ENCODE assay signal across 9 mouse cellular contexts in the genomic region with DNA sequence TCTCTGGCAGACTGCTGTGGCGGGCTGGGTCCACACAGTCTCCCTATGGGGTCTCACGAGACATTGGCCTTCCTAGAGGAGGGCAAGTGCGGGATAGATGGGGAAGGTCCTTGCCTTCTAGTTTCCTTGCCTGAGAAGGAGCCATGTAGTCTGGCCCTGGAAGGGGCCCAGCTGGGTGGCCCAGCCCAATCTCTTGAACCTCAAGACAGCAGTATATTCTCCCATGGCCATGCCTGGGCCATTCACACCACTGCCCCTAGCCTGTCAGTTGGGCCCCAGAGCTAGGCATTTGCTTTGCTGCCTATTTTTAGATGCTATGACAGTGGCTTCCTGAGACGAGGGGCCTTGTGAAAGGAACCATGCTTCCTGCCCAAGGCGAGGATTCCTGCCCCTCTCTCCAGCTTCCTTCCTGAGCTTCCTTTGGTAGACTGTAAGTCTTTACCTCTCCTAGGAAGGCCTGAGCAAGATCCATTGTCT. TPM values are rescaled to one million over a fixed set of nuclear protein-coding genes. Genes with fewer than 3 reads are reported as not detected.
A peak's percentile ranks its signal among the peaks of the same experiment; 100 is the strongest.
DNase-seq lines count a peak whose midpoint lies in the region; ATAC-seq lines count a peak whose summit lies in the region.
"Had no signal": no experiment of that assay in that cellular context is flagged by ENCODE, and none has a peak within 500 bp of the region (broad histone marks: within the 10 kb centered on the region; RNA-seq: fewer than 3 reads in every experiment).

No protein-coding gene starts in this region.

- DNase-seq in embryonic facial prominence, embryonic 10.5 days (ENCODE audit: low spot score), result no peak
- no peak for DNase-seq in liver, embryonic 13.5 days
- no peak for DNase-seq in yolk sac, embryonic 10.5 days (ENCODE audit: low spot score)
- no peak for DNase-seq in spleen, postnatal 36 days (ENCODE audit: low spot score in 2 of 2)
- DNase-seq in retina, embryonic 14.5 days (ENCODE audit: low spot score), result no peak

- H3K9me3 ChIP-seq in embryonic facial prominence, embryonic 12.5 days, result no peaks in the 10 kb centered on the region
- no peaks in the 10 kb centered on the region for H3K9me3 ChIP-seq in embryonic facial prominence, embryonic 10.5 days
- H3K9me3 ChIP-seq in hindbrain, embryonic 15.5 days, result no peaks in the 10 kb centered on the region
- no peaks in the 10 kb centered on the region for H3K9me3 ChIP-seq in liver, embryonic 13.5 days (replicated peaks)

- no peak for ATAC-seq in embryonic facial prominence, embryonic 12.5 days (ENCODE audit: insufficient number of reproducible peaks, insufficient read depth, low FRiP score, low TSS enrichment)
- ATAC-seq in activated CD4-positive, CD25-positive, alpha-beta regulatory T cell, adult 4 months, result peak; percentile 37
- ATAC-seq in hindbrain, embryonic 15.5 days (ENCODE audit: low FRiP score, low read depth), result no peak
- peak; percentile 25 for ATAC-seq in liver, embryonic 13.5 days (ENCODE audit: low read depth)

- H3K27me3 ChIP-seq in embryonic facial prominence, embryonic 12.5 days, result no peaks in the 10 kb centered on the region
- no peaks in the 10 kb centered on the region for H3K27me3 ChIP-seq in embryonic facial prominence, embryonic 10.5 days (replicated peaks; ENCODE audit: low read depth, poor library complexity, severe bottlenecking)
- no peaks in the 10 kb centered on the region for H3K27me3 ChIP-seq in hindbrain, embryonic 15.5 days
- H3K27me3 ChIP-seq in liver, embryonic 13.5 days, result no peaks in the 10 kb centered on the region

- H3K9ac ChIP-seq in embryonic facial prominence, embryonic 12.5 days, result no peak overlapping the region
- no peak overlapping the region for H3K9ac ChIP-seq in hindbrain, embryonic 15.5 days
- H3K9ac ChIP-seq in liver, embryonic 13.5 days, result peak overlapping the region; percentile 37

- H3K4me3 ChIP-seq in embryonic facial prominence, embryonic 12.5 days, result no peak overlapping the region
- no peak overlapping the region for H3K4me3 ChIP-seq in embryonic facial prominence, embryonic 10.5 days
- H3K4me3 ChIP-seq in hindbrain, embryonic 15.5 days, result no peak overlapping the region
- H3K4me3 ChIP-seq in liver, embryonic 13.5 days (replicated peaks), result 0 out of 2 replicates have a peak overlapping the region, but pooled peaks have one; percentile 3
- H3K4me3 ChIP-seq: erythroblast, embryonic 14.5 days had no signal

- peaks cover 37% of the 10 kb centered on the region for H3K36me3 ChIP-seq in embryonic facial prominence, embryonic 12.5 days
- H3K36me3 ChIP-seq in embryonic facial prominence, embryonic 10.5 days (replicated peaks), result peaks cover 85% of the 10 kb centered on the region
- H3K36me3 ChIP-seq in hindbrain, embryonic 15.5 days, result peaks cover 14% of the 10 kb centered on the region; the same call in 1 of the 2 replicates
- peaks cover 23% of the 10 kb centered on the region for H3K36me3 ChIP-seq in liver, embryonic 13.5 days

- no peak overlapping the region for H3K4me2 ChIP-seq in embryonic facial prominence, embryonic 12.5 days (replicated peaks)
- no peak overlapping the region; the same call in 1 of the 2 replicates for H3K4me2 ChIP-seq in hindbrain, embryonic 15.5 days
- peak overlapping the region; percentile 51 for H3K4me2 ChIP-seq in liver, embryonic 13.5 days

- H3K27ac ChIP-seq in embryonic facial prominence, embryonic 12.5 days, result peak overlapping the region; percentile 46; the same call in 1 of the 2 replicates
- H3K27ac ChIP-seq in embryonic facial prominence, embryonic 10.5 days (replicated peaks), result no peak overlapping the region; the same call in 1 of the 2 replicates
- H3K27ac ChIP-seq in hindbrain, embryonic 15.5 days (replicated peaks), result peak overlapping the region; percentile 35; the same call in 1 of the 2 replicates
- H3K27ac ChIP-seq in liver, embryonic 13.5 days, result peak overlapping the region; percentile 74

- WGBS in embryonic facial prominence, embryonic 12.5 days, result 67% methylated on average over 5 of the region's 5 CpGs
- 69% methylated on average over 5 of the region's 5 CpGs for WGBS in embryonic facial prominence, embryonic 10.5 days
- WGBS in hindbrain, embryonic 15.5 days, result 80% methylated on average over 5 of the region's 5 CpGs
- 14% methylated on average over 5 of the region's 5 CpGs for WGBS in liver, embryonic 13.5 days (ENCODE audit: insufficient replicate concordance)

- peaks cover 40% of the 10 kb centered on the region for H3K4me1 ChIP-seq in embryonic facial prominence, embryonic 12.5 days
- peaks cover 53% of the 10 kb centered on the region for H3K4me1 ChIP-seq in embryonic facial prominence, embryonic 10.5 days
- peaks cover 69% of the 10 kb centered on the region for H3K4me1 ChIP-seq in hindbrain, embryonic 15.5 days (replicated peaks)
- peaks cover 89% of the 10 kb centered on the region for H3K4me1 ChIP-seq in liver, embryonic 13.5 days (replicated peaks)

RNA-seq across cellular contexts. Expression of gene Cd81, which starts 5.7 kb away (rescaled TPM):
- polyA plus RNA-seq in embryonic facial prominence, embryonic 12.5 days (2016; fragmentation: Nextera tagmentation; extraction: Ambion mirVana), result 318 and 332 TPM in 2 replicates
- 251 and 255 TPM in 2 replicates for polyA plus RNA-seq in embryonic facial prominence, embryonic 10.5 days (2016; fragmentation: Nextera tagmentation; extraction: Ambion mirVana)
- polyA plus RNA-seq in activated CD4-positive, CD25-positive, alpha-beta regulatory T cell, adult 4 months (2017; shearing (Covaris generic)), result 100 to 1,000 TPM; 155 to 235 TPM
- 439 and 445 TPM in 2 replicates for polyA plus RNA-seq in hindbrain, embryonic 15.5 days (2015; fragmentation: Nextera tagmentation; extraction: Ambion mirVana)
- polyA plus RNA-seq in liver, embryonic 13.5 days (2015; fragmentation: Nextera tagmentation; extraction: Ambion mirVana), result 130 and 131 TPM in 2 replicates

RNA-seq across cellular contexts. Expression of gene Tssc4, which starts 10.8 kb away (rescaled TPM):
- 106 and 107 TPM in 2 replicates for polyA plus RNA-seq in embryonic facial prominence, embryonic 12.5 days (2016; fragmentation: Nextera tagmentation; extraction: Ambion mirVana)
- polyA plus RNA-seq in embryonic facial prominence, embryonic 10.5 days (2016; fragmentation: Nextera tagmentation; extraction: Ambion mirVana), result 130 and 132 TPM in 2 replicates
- polyA plus RNA-seq in activated CD4-positive, CD25-positive, alpha-beta regulatory T cell, adult 4 months (2017; shearing (Covaris generic)), result 10 to 100 TPM; 22.8 to 50.7 TPM
- 94.1 and 99.2 TPM in 2 replicates for polyA plus RNA-seq in hindbrain, embryonic 15.5 days (2015; fragmentation: Nextera tagmentation; extraction: Ambion mirVana)
- polyA plus RNA-seq in liver, embryonic 13.5 days (2015; fragmentation: Nextera tagmentation; extraction: Ambion mirVana), result 44.2 and 45.3 TPM in 2 replicates

RNA-seq across cellular contexts. Expression of gene Trpm5, which starts 36.2 kb away (rescaled TPM):
- 5.2 and 6.2 TPM in 2 replicates for polyA plus RNA-seq in embryonic facial prominence, embryonic 12.5 days (2016; fragmentation: Nextera tagmentation; extraction: Ambion mirVana)
- polyA plus RNA-seq in embryonic facial prominence, embryonic 10.5 days (2016; fragmentation: Nextera tagmentation; extraction: Ambion mirVana), result 0.60 and 0.77 TPM in 2 replicates
- not detected for polyA plus RNA-seq in activated CD4-positive, CD25-positive, alpha-beta regulatory T cell, adult 4 months (2017; shearing (Covaris generic))
- 1.8 and 2.7 TPM in 2 replicates for polyA plus RNA-seq in hindbrain, embryonic 15.5 days (2015; fragmentation: Nextera tagmentation; extraction: Ambion mirVana)
- 0.73 and 0.75 TPM in 2 replicates for polyA plus RNA-seq in liver, embryonic 13.5 days (2015; fragmentation: Nextera tagmentation; extraction: Ambion mirVana)
- polyA plus RNA-seq: erythroblast, embryonic 14.5 days had no signal

RNA-seq across cellular contexts. Expression of gene Kcnq1, which starts 47.9 kb away (rescaled TPM):
- polyA plus RNA-seq in embryonic facial prominence, embryonic 12.5 days (2016; fragmentation: Nextera tagmentation; extraction: Ambion mirVana), result 0.73 and 2.0 TPM in 2 replicates
- 1.0 and 1.5 TPM in 2 replicates for polyA plus RNA-seq in embryonic facial prominence, embryonic 10.5 days (2016; fragmentation: Nextera tagmentation; extraction: Ambion mirVana)
- polyA plus RNA-seq in activated CD4-positive, CD25-positive, alpha-beta regulatory T cell, adult 4 months (2017; shearing (Covaris generic)), result not detected
- 1.1 and 1.5 TPM in 2 replicates for polyA plus RNA-seq in hindbrain, embryonic 15.5 days (2015; fragmentation: Nextera tagmentation; extraction: Ambion mirVana)
- polyA plus RNA-seq in liver, embryonic 13.5 days (2015; fragmentation: Nextera tagmentation; extraction: Ambion mirVana), result 0.27 and 0.57 TPM in 2 replicates

RNA-seq across cellular contexts. Expression of gene Tspan32, which starts 53.4 kb away (rescaled TPM):
- 1.9 and 3.3 TPM in 2 replicates for polyA plus RNA-seq in embryonic facial prominence, embryonic 12.5 days (2016; fragmentation: Nextera tagmentation; extraction: Ambion mirVana)
- 4.4 and 4.6 TPM in 2 replicates for polyA plus RNA-seq in embryonic facial prominence, embryonic 10.5 days (2016; fragmentation: Nextera tagmentation; extraction: Ambion mirVana)
- polyA plus RNA-seq in activated CD4-positive, CD25-positive, alpha-beta regulatory T cell, adult 4 months (2017; shearing (Covaris generic)), result 100 to 1,000 TPM; 419 to 490 TPM
- polyA plus RNA-seq in hindbrain, embryonic 15.5 days (2015; fragmentation: Nextera tagmentation; extraction: Ambion mirVana), result 0.31 and 1.00 TPM in 2 replicates
- 89.4 and 99.6 TPM in 2 replicates for polyA plus RNA-seq in liver, embryonic 13.5 days (2015; fragmentation: Nextera tagmentation; extraction: Ambion mirVana)

Comparison
In these comparisons a context has a peak if more than half of its experiments do, and no peak if none do; other contexts are left out.
1. ATAC-seq: peak in activated CD4-positive, CD25-positive, alpha-beta regulatory T cell, adult 4 months (single experiment) and liver, embryonic 13.5 days (single experiment); none in embryonic facial prominence, embryonic 12.5 days (single experiment) and hindbrain, embryonic 15.5 days (single experiment).